ENCODE assay signal across 16 mouse cellular contexts in genomic region chr8:108720840-108721239, GRCm38 (mm10).
A peak's percentile ranks its signal among the peaks of the same experiment; 100 is the strongest.
DNase-seq lines count a peak whose midpoint lies in the region; ATAC-seq lines count a peak whose summit lies in the region.
"Had no signal": no experiment of that assay in that cellular context is flagged by ENCODE, and none has a peak within 500 bp of the region (broad histone marks: within the 10 kb centered on the region; RNA-seq: fewer than 3 reads in every experiment).

No protein-coding gene starts in this region.

- H3K4me2 ChIP-seq in limb, embryonic 12.5 days = no peak overlapping the region
- H3K4me2 ChIP-seq in midbrain, embryonic 16.5 days (ENCODE audit: low read length) = peak overlapping the region; percentile 96
- H3K4me2 ChIP-seq: heart, embryonic 11.5 days; neural tube, embryonic 15.5 days had no signal

- no peak overlapping the region for H3K4me3 ChIP-seq in limb, embryonic 12.5 days (replicated peaks)
- H3K4me3 ChIP-seq in limb, embryonic 10.5 days = no peak overlapping the region
- no peak overlapping the region for H3K4me3 ChIP-seq in midbrain, embryonic 16.5 days (ENCODE audit: low read depth, low read length)
- H3K4me3 ChIP-seq: left cerebral cortex, adult 2 months; neural tube, embryonic 15.5 days had no signal

- peaks cover 97% of the 10 kb centered on the region for H3K4me1 ChIP-seq in limb, embryonic 12.5 days (replicated peaks)
- peaks cover 90% of the 10 kb centered on the region for H3K4me1 ChIP-seq in limb, embryonic 10.5 days
- peaks cover 69% of the 10 kb centered on the region for H3K4me1 ChIP-seq in midbrain, embryonic 16.5 days (ENCODE audit: control insufficient read depth, insufficient read depth, low read length)

- no peaks in the 10 kb centered on the region for H3K9me3 ChIP-seq in limb, embryonic 12.5 days
- no peaks in the 10 kb centered on the region for H3K9me3 ChIP-seq in limb, embryonic 10.5 days (replicated peaks)
- no peaks in the 10 kb centered on the region for H3K9me3 ChIP-seq in midbrain, embryonic 16.5 days (replicated peaks; ENCODE audit: control insufficient read depth, low read length, poor library complexity, severe bottlenecking)
- H3K9me3 ChIP-seq: neural tube, embryonic 15.5 days had no signal

- H3K27me3 ChIP-seq in limb, embryonic 12.5 days = no peaks in the 10 kb centered on the region
- H3K27me3 ChIP-seq in limb, embryonic 10.5 days (ENCODE audit: low read depth, poor library complexity, severe bottlenecking) = no peaks in the 10 kb centered on the region
- no peaks in the 10 kb centered on the region for H3K27me3 ChIP-seq in midbrain, embryonic 16.5 days (ENCODE audit: control insufficient read depth, insufficient read depth, low read depth, low read length)

- ATAC-seq in limb, embryonic 12.5 days (ENCODE audit: insufficient number of reproducible peaks, insufficient read depth, low FRiP score, low TSS enrichment, low read depth) = no peak
- peak; percentile 51 for ATAC-seq in granulocyte monocyte progenitor cell, adult 5-6 weeks (replicated peaks; ENCODE audit: poor library complexity, severe bottlenecking)
- ATAC-seq in midbrain, embryonic 16.5 days = no peak
- ATAC-seq: liver, postnatal 0 days had no signal

- H3K36me3 ChIP-seq in limb, embryonic 12.5 days = no peaks in the 10 kb centered on the region
- no peaks in the 10 kb centered on the region for H3K36me3 ChIP-seq in limb, embryonic 10.5 days
- H3K36me3 ChIP-seq in midbrain, embryonic 16.5 days (ENCODE audit: control insufficient read depth, insufficient read depth, low read length) = no peaks in the 10 kb centered on the region
- H3K36me3 ChIP-seq: neural tube, embryonic 15.5 days had no signal

- 63% methylated on average over 4 of the region's 4 CpGs for WGBS in limb, embryonic 12.5 days
- WGBS in limb, embryonic 10.5 days = 81% methylated on average over 4 of the region's 4 CpGs
- 57% methylated on average over 4 of the region's 4 CpGs for whole genome bisulfite sequencing in midbrain, embryonic 16.5 days

- 0 out of 2 replicates have a peak overlapping the region, but pooled peaks have one; percentile 41 for H3K27ac ChIP-seq in limb, embryonic 12.5 days
- H3K27ac ChIP-seq in limb, embryonic 10.5 days = no peak overlapping the region
- no peak overlapping the region; the same call in 1 of the 2 replicates for H3K27ac ChIP-seq in midbrain, embryonic 16.5 days (ENCODE audit: low read length)
- H3K27ac ChIP-seq: left cerebral cortex, adult 2 months; neural tube, embryonic 15.5 days had no signal

- no peak overlapping the region for H3K9ac ChIP-seq in limb, embryonic 12.5 days (replicated peaks)
- H3K9ac ChIP-seq in midbrain, embryonic 16.5 days (ENCODE audit: low read depth, low read length) = no peak overlapping the region
- H3K9ac ChIP-seq: liver, postnatal 0 days; neural tube, embryonic 15.5 days had no signal

- DNase-seq in limb, embryonic 10.5 days (ENCODE audit: low spot score) = no peak
- DNase-seq in MEL-GATA-1-ER (ENCODE audit: extremely low read depth, low read depth) = peak; percentile 81
- DNase-seq in testis, postnatal 10 days (ENCODE audit: low spot score) = no peak
- no peak for DNase-seq in lung, postnatal 14 days
- DNase-seq: cerebellum, postnatal 14 days; gastrocnemius, postnatal 36 days; kidney, adult 2 months; kidney, postnatal 14 days; liver, postnatal 0 days; lung, postnatal 36 days had no signal
